Mouse (Mus musculus) CD4-positive, CD25-positive, alpha-beta regulatory T cell, adult 4 months (primary cell): ENCODE data around the gene Galnt10. TPM values are rescaled to one million over a fixed set of nuclear protein-coding genes. Genes with fewer than 3 reads are reported as not detected.
A peak's percentile ranks its signal among the peaks of the same experiment; 100 is the strongest.

Experiments
- ATAC-seq: one replicate; pipeline ENCODE4 v1.8.0; 2017
- polyA plus RNA-seq, 2 experiments: library from polyadenylated mRNA; unstranded; fragments of 100-300 nt; shearing (Covaris generic); gene quantifications; one replicate each; pipeline ENCODE4 v1.2.1; 2017

Gene Galnt10
- 1 to 10 TPM; 7.4 to 8.3 TPM for polyA plus RNA-seq

- ATAC-seq: peak; percentile 86
These were observed at the start of gene Galnt10 for GRCm38 (mm10) chr11:57645018-57645559. Gene Galnt10, plus strand, starts transcription at chr11:57645442.

DNA sequence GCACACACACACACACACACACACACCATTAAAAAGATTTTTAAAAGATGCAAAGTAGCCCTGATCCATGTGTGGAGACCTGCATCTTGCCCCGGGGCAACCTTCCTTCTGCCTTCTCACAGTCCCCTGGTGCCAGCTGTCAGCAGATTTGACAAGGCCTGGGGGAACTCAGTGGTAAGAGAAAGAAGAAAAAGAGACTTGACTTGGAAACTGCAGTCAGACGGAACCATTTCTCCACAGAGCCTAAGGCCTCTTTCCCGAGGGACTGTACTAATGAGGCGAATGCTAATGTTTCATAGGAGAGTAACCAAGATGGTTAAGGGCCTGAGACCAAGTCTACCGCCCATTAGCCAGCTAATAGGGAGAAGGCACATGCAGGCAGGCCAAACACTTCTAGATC is 49.3 kb upstream of the Galnt10 start:
- no peak for ATAC-seq

- ATAC-seq: no peak
These were observed 47.1 kb upstream of the Galnt10 start for GRCm38 (mm10) chr11:57598161-57598560.

DNA sequence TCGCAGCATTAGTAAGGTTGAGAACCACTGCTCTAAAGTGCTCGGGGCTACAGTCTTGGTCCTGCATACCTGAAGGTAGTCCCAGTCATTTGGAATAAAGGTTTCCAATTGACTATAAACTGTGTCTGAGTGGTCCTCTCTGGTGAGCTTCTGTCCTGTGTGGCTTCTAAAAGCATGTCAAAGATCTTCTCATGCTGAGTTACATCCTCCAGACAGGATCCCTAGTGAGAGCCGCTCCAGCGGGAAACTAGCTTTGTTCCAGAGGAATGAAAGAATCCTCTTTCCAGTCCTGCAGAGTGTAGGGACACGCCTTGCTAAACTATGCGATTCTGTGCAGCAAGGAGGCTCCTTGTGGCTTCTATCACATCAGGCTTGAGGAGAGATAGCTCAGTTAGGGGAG is 45.9 kb upstream of the Galnt10 start:
- no peak for ATAC-seq

GRCm38 (mm10) chr11:57600113-57600512 is 45.1 kb upstream of the Galnt10 start:
- no peak for ATAC-seq

DNA sequence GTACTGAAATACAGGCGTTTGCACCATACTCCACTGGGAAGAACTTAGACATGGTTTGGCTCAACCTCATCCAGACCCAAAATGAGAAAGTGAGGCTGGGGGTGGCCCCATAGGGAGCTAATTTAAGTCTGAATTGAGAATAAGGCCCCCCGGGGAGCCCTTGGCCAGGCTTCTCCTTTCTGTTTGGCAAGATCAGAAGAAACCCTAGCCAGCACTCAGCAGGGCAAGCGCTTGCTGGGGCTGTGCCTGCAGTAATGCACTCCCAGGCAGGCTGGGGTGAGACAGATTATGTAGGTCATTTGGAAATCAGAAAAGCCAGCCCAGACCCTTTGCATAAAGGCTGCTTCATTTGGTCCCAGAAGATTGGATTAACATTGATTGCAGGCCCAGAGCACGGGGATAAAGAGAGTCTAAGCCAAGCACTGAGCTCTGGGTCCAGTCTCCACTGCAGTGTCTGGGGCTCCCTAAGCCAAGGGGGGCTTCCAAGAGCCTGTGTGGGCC is 44.6 kb upstream of the Galnt10 start:
- ATAC-seq: no peak

DNA sequence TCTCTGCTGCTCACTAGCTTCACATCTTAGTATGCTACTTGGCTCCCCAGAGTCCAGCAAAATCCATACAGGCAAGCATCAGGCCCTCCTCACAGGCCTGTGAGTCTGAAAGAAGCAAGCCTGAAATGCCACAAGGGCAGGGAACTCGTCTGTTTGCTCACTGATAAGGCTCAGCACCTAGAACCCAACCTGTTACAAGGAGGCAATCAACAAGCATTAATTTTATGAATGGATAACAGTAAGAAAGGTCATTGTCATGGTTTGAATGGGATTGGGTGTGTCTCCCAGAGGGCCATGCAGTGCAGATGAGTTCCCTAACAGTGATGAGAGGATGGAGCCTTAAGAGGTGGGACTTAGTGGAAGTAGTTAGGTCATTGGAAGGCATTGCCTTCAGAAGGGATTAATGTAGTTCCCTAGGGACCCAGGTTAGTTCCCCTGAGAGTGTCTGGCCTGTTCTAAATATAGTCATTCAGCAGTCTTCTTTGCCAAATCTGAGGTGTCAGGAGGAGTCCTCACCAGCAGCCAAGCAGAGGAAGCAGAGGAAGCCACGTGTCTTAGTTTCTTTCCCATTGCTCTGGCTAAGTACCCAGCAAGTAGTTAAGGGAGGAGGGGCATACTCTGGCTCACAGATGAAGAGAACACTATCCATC is 43.3 kb upstream of the Galnt10 start:
- ATAC-seq: no peak

DNA sequence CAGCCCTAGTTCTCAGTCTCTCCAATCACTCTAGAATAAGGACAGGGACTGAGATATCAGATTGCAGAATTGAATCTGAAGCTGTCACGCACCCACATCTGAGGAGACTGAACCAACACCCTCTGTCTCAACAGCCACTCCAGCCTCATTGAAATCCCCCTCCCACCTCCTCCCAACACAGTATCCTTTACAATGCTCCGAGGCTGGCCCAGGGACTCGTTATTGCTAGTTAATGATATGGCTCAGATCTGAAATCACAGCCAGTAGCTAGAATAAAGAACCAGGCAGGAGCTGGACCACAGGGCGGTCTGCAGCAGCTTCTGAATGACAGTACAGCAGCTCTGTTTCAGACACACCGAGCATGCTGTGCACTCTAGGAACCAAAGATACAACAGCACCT is 40.2 kb upstream of the Galnt10 start:
- ATAC-seq: no peak

DNA sequence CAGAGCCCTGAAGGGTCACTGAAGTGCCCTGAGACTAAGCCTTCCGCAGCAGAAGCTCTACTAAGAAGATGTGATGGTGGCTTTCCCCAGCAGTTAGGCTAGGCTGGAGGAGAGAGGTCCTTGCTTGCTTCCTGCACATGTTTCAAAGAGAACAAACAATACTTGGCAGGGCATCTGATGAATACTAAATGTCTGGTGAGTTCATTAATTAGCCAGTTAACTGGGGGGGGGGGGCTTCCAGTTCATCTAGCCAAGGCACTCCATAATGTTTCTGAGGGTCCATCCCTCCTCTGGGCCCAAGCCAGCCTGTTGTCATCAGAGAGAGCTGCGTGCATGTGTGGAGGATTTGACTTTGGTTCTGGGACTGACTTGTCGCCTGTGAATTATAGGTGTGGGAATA is 39.6 kb upstream of the Galnt10 start:
- ATAC-seq: no peak

GRCm38 (mm10) chr11:57614502-57614901 is 30.7 kb upstream of the Galnt10 start:
- no peak for ATAC-seq

DNA sequence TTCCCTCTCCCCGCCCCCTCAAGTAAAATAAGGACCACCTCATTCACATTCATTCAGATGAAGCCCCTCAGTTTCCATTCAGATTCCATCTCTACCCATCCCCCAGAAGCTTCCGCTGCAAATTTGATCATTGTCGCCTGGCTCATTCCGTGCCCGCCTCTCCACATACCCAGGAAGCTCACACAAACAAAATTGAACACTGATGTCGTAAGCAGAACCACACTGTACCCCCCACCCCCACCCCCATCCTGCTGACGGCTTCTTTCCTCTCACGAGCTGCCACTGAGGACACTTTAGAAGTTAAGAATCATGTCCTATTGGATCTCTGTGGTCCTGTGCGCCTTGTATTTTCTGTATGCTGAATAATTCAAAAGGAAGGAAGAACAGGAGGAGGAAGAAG is 30.0 kb upstream of the Galnt10 start:
- peak; percentile 23 for ATAC-seq

DNA sequence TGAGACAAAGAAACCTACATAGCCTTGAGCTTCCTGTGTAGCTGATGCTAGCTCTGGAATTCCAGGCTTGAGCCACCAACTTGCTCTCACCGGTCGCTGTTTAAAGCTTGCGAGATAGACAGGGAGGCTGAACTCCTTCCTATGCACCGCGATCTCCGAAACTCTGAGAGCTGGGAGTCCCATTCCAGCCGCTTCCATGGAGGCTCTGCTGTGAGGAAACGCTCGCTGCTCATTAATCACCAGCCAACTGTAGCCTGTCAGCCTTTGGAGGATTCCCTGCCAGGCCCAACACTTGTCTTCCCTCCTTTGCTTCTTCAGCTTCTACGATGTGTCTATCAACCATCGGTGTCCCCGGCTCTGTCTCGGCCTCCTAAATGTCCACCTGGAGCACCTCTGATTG is 29.4 kb upstream of the Galnt10 start:
- ATAC-seq: no peak

DNA sequence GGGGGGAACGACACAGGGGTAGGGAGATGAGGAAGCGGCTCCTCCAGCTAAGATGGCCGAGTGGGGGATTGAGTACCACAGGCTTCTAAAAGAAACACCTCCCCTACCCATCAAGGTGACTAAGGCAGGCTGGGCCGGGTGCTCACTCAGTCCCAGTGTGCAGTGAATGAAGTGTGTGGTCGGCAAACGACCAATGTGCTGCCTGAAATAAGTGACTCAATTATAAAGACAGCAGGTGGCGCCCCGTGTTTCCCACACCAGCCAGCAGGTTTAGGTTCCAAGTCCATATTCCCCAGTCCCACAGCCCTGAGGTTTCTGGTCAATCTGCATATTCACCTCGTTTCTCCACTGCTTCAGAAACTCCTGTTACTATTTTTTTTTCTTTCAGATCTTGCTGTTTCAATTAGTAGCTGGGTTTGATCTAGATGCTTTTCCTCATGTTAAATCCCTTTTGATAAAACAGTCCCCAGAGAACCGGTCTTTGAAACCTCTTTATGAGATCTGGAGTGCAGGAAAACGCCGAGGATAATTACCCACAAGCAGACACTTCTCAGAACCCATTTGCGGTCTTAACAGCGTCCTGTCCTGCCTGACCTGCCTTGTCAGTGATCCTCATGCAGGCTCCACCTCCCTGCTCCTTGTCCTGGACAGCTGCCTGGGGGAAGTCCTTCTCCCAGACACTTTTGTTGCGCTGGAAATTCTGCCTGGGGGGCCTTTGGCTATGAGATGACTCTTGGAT is 27.5 kb upstream of the Galnt10 start:
- ATAC-seq: peak; percentile 49

GRCm38 (mm10) chr11:57621472-57621871 is 23.8 kb upstream of the Galnt10 start:
- ATAC-seq: no peak

DNA sequence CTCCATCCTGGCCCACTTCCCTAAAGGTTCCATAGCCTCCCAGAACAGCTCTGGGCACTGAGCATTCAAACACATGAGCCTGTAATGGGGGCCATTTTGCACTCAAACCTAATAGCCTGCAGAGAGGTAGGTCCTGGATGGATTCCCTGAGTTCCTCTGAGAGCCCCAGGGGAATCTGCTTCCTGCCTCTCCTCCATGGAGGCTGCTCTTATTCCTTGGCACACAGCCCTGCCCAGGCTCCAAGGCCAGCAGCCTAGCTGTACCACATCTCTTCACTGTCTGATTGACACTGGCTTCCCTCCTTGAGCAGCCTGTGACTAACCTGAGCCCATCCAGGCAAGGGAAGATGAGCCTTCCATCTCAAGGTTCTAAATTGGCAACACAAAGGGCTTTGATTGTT is 23.4 kb upstream of the Galnt10 start:
- no peak for ATAC-seq

- no peak for ATAC-seq
These were observed 20.8 kb upstream of the Galnt10 start for GRCm38 (mm10) chr11:57624490-57624893.

- ATAC-seq: no peak
These were observed 19.8 kb upstream of the Galnt10 start for GRCm38 (mm10) chr11:57625465-57625864.

- no peak for ATAC-seq
These were observed 18.0 kb upstream of the Galnt10 start for GRCm38 (mm10) chr11:57627086-57627735.

DNA sequence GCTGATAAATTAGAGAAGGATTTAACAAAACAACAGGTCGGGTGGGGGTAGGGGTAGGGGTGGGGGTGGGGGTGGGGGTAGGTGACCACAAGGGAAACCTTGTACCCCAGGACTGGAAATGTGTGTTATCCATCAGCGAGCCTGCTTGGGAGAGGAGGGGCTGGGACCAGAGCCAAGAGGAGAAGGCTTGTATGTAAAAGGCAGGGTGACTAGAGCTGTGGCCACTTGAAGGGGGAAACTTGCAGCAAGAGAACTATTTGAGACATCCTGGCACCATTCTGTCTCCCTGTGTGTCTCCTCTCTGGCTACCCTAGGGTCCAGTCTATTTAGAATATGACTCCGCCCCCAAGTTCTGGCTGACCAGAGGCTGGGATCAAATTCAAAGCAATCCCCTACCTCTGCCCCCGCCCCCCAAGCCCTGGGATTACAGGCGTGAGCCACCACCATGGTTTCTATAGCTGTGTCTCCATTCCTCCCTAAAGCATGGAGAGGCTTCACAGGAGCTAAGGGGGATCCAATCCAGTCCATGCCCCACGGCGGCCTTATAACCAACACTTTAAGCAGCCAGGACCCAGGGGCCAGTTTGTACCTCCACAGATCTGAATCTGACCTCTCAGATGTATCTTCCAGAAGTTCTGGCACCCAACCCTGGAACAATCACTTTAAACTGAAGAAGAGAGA is 13.3 kb upstream of the Galnt10 start:
- ATAC-seq: no peak

- no peak for ATAC-seq
These were observed 12.2 kb upstream of the Galnt10 start for GRCm38 (mm10) chr11:57633006-57633405.

DNA sequence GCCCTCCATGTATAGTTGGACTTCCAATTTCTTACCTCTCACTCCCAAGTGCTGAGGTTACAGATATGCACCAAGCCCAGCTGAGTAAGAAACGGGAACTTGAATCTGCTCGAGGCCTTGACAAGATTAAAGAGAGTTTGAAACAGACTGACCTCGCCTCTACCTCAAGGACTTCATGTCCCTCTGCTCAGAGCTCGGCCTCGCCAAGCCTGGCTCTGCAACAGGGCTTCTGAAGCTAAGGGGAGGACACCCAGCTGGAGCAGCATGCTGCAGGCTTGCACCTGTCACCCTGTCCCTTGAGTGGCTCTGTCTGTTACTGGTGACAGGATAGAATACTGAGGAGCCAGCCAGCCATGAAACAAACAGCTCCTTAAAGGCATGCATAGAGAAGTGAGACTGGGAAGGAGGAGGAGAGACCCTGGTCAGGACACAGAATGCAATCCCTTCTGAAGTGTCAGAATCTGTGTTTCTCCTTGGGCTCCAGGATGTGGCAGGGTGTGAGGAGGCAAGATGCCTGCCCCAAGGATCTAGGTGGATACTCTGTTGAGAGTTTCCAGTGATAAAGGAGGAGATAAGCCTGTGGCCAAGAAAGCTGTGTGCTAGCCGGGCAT is 11.2 kb upstream of the Galnt10 start:
- ATAC-seq: no peak

DNA sequence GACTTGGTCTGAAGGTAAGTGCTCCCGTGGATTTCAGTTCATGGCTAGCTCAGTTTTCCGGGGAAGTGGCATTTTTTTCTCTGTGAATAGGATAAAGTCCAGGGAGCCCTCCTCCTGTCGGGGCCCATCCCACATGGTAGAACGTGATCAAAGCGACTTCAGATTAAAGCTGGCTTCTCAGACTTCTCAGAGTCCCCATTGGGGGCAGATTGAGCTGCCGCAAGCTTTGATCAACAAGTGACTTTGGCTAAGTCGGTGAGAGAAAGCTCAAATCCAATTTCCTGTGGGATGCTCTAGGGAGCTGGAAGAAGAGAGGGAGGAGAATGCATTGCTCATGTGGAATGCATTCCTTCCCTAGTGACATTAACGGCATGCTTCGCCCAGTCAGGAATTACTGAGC is 10.1 kb upstream of the Galnt10 start:
- ATAC-seq: no peak
